Mouse (Mus musculus): ENCODE results near the gene Six4.
"Not testable (repeated sequence)": the region's sequence is repeated elsewhere in the genome, so short reads cannot be mapped to it uniquely, and the experiment has no call there.

DNA sequence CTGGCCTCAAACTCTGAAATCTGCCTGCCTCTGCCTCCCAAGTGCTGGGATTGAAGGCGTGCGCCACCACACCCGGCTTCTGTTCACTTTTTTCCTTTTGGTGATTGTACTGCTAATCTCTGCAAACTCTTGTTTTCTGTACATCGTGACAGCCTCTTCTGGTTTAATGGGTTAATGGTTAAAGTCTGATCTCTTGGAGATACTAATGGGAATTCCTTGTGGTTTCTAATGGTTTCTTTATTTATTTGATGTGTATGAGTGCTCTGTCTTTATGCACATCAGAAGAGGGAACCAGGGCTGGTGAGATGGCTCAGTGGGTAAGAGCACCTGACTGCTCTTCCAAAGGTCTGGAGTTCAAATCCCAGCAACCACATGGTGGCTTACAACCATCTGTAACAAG is 31.4 kb downstream of the Six4 start:
- TF ChIP-seq CTCF, POLR2A (IDR thresholded peaks at IDR 0.05; ENCODE audit: extremely low read depth, insufficient read depth, low read length): not testable (repeated sequence)

Measured in cortical plate, adult 2 months (tissue).